Mouse (Mus musculus) bone marrow, adult 2 months (tissue): ENCODE data around the gene Ipo9.

Source experiments
- CTCF ChIP-seq: fragments of 200-500 bp; IDR thresholded peaks from 2 replicates; pipeline ENCODE4 v1.5.1; 2011; ENCODE audit warnings: low read length, control low read depth; ENCODE audit not compliant: control insufficient read depth, insufficient read depth
- POLR2A ChIP-seq: fragments of 200-500 bp; IDR thresholded peaks from 2 replicates; pipeline ENCODE4 v1.6.1; 2011; ENCODE audit warnings: low read depth, mild to moderate bottlenecking, control low read depth, low read length, borderline replicate concordance; ENCODE audit not compliant: control insufficient read depth

- no peak for TF ChIP-seq CTCF
- no peak for TF ChIP-seq POLR2A
Observed at GRCm38 (mm10) chr1:135435823-135436222, 5.5 kb upstream of the Ipo9 start.
